Mouse (Mus musculus): ENCODE results near the gene Prdm12.

Gene Prdm12

DNA sequence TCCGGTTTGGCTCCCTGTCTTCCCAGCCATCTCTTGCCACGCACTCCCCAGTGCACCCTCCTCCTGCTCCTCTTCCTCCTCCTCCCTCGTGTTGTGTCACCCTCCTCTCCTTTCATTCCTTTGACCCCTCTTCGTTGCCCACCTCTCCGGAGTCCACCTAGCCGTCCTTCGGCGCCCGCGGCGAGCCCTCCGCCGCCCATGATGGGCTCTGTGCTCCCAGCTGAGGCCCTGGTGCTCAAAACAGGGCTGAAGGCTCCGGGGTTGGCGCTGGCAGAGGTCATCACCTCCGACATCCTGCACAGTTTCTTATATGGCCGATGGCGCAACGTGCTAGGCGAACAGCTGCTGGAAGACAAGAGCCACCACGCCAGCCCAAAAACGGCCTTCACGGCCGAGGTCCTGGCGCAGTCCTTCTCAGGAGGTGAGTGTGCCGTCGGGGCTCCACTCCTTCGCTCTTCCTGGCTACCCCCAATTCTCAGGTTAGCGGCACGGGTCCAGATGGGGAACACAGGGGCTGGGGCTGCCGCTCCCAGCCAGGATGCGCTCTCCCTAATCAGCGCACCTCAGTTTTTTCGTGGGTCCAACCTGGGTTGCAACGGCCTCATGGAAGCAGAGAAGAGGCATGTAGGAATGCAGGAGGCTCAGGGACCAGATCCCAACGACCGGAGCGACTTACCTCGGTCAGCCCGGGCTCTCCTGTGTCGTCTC, at the start of gene Prdm12:
TSS of gene Prdm12 (plus strand) at position 137 of the 708 bp plus-strand sequence.
- DNase-seq (ENCODE audit: low read depth, low spot score), result peak; percentile 13

GRCm38 (mm10) chr2:31591799-31592484, 47.9 kb upstream of the Prdm12 start:
- DNase-seq (ENCODE audit: low read depth, low spot score), result no peak

GRCm38 (mm10) chr2:31607555-31607954, 32.3 kb upstream of the Prdm12 start:
- DNase-seq (ENCODE audit: low read depth, low spot score), result no peak

GRCm38 (mm10) chr2:31609859-31610261, 30.0 kb upstream of the Prdm12 start:
- DNase-seq (ENCODE audit: low read depth, low spot score), result no peak

GRCm38 (mm10) chr2:31610922-31611321, 28.9 kb upstream of the Prdm12 start:
- no peak for DNase-seq (ENCODE audit: low read depth, low spot score)

GRCm38 (mm10) chr2:31611400-31611799, 28.4 kb upstream of the Prdm12 start:
- no peak for DNase-seq (ENCODE audit: low read depth, low spot score)

DNA sequence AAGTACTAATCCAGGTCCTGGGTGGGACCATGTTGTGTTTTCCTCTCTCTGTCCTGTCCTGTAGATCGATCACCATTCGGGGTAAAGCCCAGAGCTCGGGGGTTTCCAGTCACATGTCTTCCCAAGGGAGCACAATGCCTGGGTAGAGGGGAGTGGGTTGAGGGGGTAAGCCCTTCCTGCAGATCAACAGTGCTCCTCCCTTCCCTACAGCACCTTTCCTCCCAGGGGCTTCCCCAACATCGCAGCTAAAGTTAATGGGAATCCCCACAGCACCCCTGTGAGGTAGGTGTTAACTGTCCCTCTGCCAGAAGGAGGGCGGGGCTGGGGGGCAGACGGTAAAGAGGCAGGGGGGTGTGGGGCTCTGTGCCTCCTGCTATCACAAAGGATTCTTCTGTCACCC, 27.2 kb upstream of the Prdm12 start:
- no peak for DNase-seq (ENCODE audit: low read depth, low spot score)

DNA sequence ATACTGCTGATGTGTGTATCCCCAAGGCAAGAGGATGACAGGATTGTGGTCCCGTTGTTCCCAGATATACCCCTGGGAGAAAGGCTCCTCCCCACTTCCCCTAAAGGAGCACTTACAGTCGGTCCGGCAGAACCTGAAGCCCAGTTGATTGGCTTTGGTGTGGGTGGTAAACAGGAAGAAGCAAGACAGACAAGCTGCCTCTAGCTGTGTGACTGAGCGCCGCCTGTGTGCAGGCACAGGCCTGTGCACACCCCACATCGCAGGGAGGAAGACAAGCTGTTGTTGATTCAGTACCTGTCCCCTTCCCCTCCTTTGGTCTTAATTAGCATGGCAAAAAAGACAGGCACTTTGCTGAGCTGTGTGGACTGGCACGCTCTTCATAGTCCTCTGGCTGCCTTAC, 26.1 kb upstream of the Prdm12 start:
- DNase-seq (ENCODE audit: low read depth, low spot score), result no peak

- no peak for DNase-seq (ENCODE audit: low read depth, low spot score)
Measured at GRCm38 (mm10) chr2:31618484-31619161, 21.2 kb upstream of the Prdm12 start.

DNA sequence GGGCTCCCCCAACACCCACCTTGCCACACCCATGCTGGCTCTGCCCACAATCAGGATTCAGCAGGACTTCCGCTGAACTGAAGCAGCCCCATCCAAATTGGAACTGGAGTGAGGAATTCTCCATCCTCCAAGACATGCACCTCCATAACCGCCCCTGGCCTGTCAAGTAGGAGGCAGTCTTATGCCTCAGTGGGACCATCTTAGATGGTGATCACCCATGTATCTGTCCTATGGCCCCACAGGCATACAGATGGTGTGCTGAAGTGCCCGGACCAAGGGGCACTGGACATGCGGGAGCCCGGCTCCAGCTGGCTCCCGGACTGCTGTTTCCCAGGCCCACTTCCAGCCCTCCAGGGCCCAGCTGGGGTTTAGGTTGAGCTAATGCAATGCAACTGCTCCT, 20.6 kb upstream of the Prdm12 start:
- DNase-seq (ENCODE audit: low read depth, low spot score), result no peak

- no peak for DNase-seq (ENCODE audit: low read depth, low spot score)
Measured at GRCm38 (mm10) chr2:31633531-31633930, 6.3 kb upstream of the Prdm12 start.

DNA sequence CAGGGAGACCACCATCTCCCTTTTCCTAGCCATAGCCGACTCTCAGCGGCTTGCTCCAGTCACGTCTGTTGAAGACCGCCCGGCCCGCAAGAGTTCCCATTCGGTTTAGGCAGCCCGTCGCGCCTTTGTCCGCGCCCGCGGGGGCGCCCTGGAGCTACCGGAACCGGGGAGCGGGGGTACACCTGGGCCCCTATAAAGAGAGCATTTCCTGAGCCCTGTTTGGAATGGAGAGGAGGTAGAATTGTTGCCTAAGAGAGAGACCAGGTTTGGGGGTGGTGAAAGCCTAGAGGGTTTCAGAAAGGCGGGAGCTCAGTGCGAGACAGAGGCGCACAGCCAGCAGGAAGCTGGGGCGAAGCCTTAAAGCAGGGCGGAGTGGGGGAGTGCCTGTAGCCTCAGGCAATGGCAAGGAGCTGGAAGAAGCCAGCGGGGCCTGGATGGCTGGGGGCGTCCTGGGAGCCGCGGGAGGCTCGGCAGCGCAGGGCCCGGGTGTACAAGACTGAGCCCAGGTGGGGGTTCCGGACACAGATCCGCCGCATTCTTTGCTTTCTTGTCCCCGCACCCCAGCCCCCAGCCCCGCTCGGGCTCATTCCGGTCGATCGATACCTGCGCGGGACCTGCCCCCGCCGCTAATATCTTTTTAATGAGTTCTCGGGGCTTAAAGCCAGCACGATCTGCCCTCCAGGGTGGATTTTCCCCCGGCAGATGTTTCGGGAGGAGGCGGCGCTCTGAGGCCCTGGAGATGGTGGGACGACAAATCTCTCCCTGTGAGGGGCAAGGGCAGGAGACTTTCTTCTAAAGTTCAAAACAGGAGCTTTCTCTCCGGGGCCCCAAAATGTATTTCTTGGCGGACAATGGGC, 4.3 kb upstream of the Prdm12 start:
- DNase-seq (ENCODE audit: low read depth, low spot score), result no peak

DNA sequence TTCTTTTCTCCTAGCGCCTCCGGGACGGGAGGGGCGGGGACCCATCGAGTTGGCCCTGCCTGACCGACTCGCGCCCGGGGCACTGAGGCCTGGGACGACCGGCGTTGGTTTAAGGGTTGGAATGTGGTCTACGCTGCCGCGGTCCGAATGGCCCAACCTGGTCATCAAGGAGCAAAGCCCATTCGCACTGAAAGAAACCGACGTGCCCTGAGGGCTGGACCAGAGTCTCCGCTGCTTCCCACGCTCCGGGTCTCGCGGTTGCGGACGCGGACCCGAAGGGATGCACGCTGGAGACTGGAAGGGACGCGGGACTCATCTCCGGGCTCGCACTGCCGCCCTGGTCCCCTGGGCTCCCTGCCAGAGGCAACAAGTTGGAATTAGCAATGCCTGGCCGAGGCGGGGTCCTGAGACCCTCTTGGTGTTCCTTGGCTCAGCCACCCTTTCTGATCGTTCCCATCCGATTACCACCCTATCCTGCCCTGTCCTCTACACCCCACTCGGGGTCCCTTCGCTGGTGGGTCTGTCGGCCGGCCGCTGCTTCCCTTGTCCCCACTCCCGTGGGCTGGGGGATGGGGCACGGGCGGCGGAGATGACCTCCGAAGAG, 3.6 kb upstream of the Prdm12 start:
- peak; percentile 19 for DNase-seq (ENCODE audit: low read depth, low spot score)

- no peak for DNase-seq (ENCODE audit: low read depth, low spot score)
Measured at GRCm38 (mm10) chr2:31636742-31637141, 3.1 kb upstream of the Prdm12 start.

DNA sequence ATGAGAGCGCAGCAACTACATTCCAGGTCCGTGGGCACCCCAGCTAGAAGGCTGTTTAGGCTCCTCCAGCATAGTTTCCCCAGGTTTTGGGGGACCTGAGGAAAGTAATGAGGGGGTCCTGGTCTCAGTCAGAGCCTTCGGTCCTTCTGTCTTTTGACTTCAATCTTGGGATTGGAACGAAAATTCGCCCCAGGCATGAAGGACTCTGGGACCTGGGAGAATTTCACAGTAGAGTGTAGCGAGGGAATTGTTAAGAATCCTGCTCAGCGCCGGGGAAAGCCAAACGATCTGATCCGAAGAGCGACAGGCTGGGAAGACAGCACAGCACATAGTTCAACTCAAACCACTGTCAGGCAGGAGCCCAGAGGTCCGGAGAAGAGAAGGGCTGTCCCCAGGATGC, 2.5 kb upstream of the Prdm12 start:
- peak; percentile 17 for DNase-seq (ENCODE audit: low read depth, low spot score)

GRCm38 (mm10) chr2:31637807-31638206, 2.0 kb upstream of the Prdm12 start:
- peak; percentile 44 for DNase-seq (ENCODE audit: low read depth, low spot score)

GRCm38 (mm10) chr2:31638581-31639465, 1.0 kb upstream of the Prdm12 start:
- DNase-seq (ENCODE audit: low read depth, low spot score), result peak; percentile 3

DNA sequence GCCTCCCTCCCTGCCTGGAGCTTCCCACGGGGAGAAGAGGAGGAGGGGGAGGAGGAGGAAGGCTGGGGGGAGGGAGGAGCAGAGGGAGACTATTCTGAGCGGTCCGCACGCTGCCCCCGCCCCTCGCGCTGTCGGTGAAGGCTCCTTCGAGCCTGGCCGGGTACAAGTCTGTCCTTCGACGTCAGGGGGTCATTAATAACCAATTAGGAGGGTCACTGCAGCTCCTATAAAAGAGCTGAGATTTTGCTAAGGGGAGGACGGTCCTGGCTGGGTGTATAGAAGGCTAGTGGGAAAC, 424 bp upstream of the Prdm12 start:
- DNase-seq (ENCODE audit: low read depth, low spot score), result no peak

DNA sequence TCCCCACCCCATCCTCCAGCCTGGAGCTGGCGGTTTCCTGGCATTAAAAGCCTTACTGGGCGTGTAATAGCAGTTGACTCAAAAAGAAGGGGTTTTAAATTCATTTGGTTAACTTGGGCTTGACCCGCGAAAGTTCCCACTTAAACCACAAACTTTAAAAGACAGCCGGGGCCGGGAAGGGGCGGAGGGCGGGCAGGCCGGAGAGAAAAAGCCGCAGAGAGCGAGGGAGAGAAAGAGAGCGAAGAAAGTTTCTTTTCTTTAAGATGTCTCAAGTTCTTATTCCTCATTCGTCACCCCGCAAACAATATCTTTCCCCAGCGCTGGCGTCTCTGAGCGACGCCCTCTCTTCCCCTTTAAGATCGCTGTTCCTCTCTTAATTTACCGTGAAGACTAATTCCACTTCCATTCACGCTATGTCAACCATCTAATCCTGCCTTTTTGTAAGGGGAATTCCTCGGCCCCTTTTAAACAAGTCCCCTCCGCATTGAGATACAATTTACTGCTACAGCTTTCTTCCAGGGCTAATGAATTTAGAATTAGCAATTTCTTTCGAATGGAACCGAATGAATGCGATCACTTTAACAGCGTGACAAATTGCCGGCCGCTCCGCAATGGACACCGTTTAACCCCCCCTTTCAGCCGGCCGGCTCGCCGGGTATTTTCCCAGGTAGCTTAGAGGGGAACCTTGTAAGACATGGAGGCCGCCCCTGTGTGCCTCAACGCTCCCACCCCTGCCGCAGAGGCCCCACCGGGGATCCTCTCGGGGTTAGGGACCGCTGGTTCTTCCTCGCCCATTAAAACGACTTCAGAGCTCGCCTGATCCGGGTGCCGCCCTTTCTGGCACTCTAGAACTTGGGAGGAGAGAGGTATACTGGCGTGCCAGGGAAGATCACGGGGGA, 1.0 kb downstream of the Prdm12 start:
- peak; percentile 16 for DNase-seq (ENCODE audit: low read depth, low spot score)

GRCm38 (mm10) chr2:31641508-31641830, 1.6 kb downstream of the Prdm12 start:
- DNase-seq (ENCODE audit: low read depth, low spot score), result peak; percentile 13
